Mouse (Mus musculus) neural tube, embryonic 14.5 days (tissue): ENCODE measurements at regions not wholly inside any gene's neighbourhood (a gene's known extent, or its start where the extent isn't known, plus 50 kb on each side); places are given as distances from the start of the nearest gene placed in this dataset.

Source experiments
- ATAC-seq: fragments of 200-750 bp; cut with Nextera tagmentation; 2 replicates; pipeline ENCODE4 v1.8.0; 2017; ENCODE audit warnings: low read depth, mild to moderate bottlenecking, moderate TSS enrichment, moderate library complexity
- H3K27ac ChIP-seq: fragments of 300-500 bp; sonication (generic); 2 replicates; pipeline ENCODE4 v1.5.1; 2014; ENCODE audit warnings: low read depth, mild to moderate bottlenecking, control low read depth, low read length, moderate library complexity, mixed read lengths
- H3K27me3 ChIP-seq: fragments of 300-500 bp; sonication (generic); 2 replicates; pipeline ENCODE4 v1.6.1; 2014; ENCODE audit warnings: low read length; ENCODE audit not compliant: control insufficient read depth, insufficient read depth
- H3K36me3 ChIP-seq: fragments of 300-500 bp; sonication (generic); 2 replicates; pipeline ENCODE4 v1.6.1; 2014; ENCODE audit warnings: low read length, mixed read lengths; ENCODE audit not compliant: control insufficient read depth, insufficient read depth
- H3K4me1 ChIP-seq: fragments of 300-500 bp; sonication (generic); 2 replicates; pipeline ENCODE4 v1.6.1; 2014; ENCODE audit warnings: low read length; ENCODE audit not compliant: control insufficient read depth, insufficient read depth
- H3K4me2 ChIP-seq: fragments of 300-500 bp; sonication (generic); 2 replicates; pipeline ENCODE4 v1.6.1; 2014; ENCODE audit warnings: mild to moderate bottlenecking, low read depth, low read length, control low read depth
- H3K4me3 ChIP-seq: fragments of 300-500 bp; sonication (generic); 2 replicates; pipeline ENCODE4 v1.5.1; 2014; ENCODE audit warnings: low read depth, low read length, control low read depth, mixed read lengths
- H3K9ac ChIP-seq: fragments of 300-500 bp; sonication (generic); replicated peaks from 2 replicates; pipeline ENCODE4 v1.6.1; 2014; ENCODE audit warnings: low read depth, mild to moderate bottlenecking, control low read depth, low read length, mixed read lengths
- H3K9me3 ChIP-seq: fragments of 300-500 bp; sonication (generic); 2 replicates; pipeline ENCODE4 v1.6.1; 2016; ENCODE audit warnings: low read length; ENCODE audit not compliant: control insufficient read depth
- WGBS: fragments of 180-500 bp; shearing (Covaris S2); extraction: QIAGEN DNeasy Blood & Tissue Kit; methylation state at CpG from one replicate; pipeline ENCODE4 v1.1.7; 2014; 5-methylcytosine and 5-hydroxymethylcytosine counted together

DNA sequence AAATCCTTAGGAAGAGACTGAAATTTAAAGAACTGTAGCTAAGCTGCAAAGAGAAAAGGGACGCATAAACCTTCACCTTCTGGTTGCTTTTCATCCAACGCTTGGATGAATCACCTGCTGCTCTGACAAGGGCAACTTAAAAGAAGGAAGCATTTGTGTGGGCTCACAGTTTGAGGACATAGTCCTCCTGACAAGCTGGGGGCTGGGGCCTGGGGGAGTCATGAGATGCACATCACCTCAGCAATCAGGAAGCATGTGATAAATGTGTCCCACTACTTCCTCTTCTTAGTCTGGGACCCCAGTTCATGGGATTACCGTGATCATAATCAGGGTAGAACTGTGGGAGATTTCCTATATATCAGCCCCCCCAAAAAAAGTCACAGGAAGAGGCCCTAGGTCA, 107.8 kb upstream of the F13a1 start:
- Histone ChIP-seq H3K4me3 (no peak overlapping the region), H3K9me3 (no peaks in the 10 kb centered on the region), H3K27ac (no peak overlapping the region), H3K4me2 (no peak overlapping the region), H3K36me3 (no peaks in the 10 kb centered on the region), H3K9ac (no peak overlapping the region), H3K4me1 (no peaks in the 10 kb centered on the region), H3K27me3 (no peaks in the 10 kb centered on the region)
- WGBS, result 90% methylated on average over 3 of the region's 3 CpGs
- no peak for ATAC-seq

DNA sequence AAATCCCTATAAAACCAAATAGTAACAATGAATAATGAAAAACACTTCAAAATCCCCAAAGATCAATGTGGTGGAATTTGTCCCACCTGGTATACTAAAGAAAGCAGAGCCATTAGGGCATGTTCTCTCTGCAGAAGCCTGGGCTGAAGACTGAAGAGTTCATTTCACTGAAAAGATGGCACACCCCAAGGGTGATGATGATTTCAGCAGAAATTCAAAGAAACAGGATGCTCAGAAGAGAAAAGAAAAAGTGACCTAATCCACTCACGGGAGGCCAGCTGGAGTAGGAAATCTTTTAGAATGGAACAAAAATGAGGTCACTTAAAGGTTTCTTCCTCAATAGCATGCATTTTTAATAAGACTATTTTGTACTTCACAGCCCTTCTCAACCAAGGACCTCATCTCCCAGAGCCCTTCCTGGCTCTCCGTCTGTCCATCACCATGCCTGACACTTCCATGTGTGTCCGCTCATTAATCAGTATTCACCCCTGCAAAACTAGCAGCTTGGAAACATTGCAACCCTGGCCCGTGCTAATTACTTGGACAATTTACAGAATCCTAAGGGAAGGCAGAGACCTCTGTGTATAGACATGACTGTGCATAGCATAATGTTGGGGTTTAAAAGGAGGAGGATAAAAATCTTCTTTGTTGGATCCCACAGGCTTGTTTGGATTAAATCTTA, 101.9 kb upstream of the F13a1 start:
- H3K27me3 ChIP-seq, result no peaks in the 10 kb centered on the region
- H3K9me3 ChIP-seq, result no peaks in the 10 kb centered on the region
- no peak overlapping the region for H3K27ac ChIP-seq
- H3K4me1 ChIP-seq, result no peaks in the 10 kb centered on the region
- WGBS, result 70% methylated on average over 4 of the region's 4 CpGs
- H3K36me3 ChIP-seq, result no peaks in the 10 kb centered on the region
- no peak overlapping the region for H3K9ac ChIP-seq
- H3K4me2 ChIP-seq, result no peak overlapping the region
- H3K4me3 ChIP-seq, result no peak overlapping the region
- ATAC-seq, result no peak

DNA sequence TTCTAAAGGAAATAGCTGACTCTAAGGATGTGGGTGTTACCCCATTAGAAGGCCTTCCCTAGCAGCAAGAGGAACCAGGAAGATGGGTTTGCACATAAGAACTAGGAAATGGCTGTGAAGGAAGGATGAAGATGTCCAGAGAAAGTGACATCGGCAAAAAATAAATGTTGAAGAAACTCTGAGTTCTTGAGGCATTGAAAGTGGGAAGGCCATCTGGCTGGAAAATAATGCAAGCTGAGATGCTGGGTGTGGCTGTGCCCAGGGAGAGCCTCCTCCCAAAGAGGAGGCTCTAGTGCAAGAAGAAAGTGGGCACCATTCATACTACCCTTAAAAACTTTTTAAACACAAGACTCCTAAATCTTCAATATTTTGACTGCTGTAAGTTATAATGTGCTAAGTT, 99.9 kb upstream of the F13a1 start:
- WGBS, result 73% methylated on average over 1 of the region's 1 CpGs
- no peak overlapping the region for H3K4me3 ChIP-seq

DNA sequence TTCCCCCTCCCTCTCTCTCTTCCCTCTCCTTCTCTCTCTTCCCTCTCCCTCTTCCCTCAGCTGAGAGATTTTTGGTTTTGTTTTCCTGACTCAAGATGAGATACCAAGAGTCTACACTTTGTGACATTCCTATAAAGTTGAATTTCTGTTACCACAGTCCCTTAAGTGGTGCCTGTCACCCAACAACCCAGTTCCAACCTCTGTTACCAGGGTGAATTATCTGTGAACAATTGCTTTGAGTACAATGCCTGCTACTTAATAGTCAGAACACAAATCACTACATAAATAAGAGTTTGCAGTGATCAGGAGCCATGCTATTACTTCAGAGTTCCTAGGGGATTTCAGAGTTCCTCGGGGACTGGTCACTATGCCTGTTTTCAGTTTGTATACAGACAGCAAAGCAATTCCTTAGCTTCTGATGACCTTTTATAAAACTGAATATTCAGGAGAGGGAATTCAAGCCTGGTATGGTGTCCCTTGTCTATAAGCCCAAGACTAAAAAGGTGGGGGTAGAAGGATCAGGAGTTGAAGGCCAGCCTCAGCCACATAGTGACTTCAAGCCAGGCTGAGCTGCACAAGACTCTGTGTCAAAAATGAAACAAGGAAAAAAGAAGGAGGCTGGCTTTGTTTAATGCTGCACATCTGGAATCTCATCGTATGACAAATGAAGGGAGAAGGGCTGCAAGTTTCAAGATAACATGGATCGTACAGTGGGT, 99.2 kb upstream of the F13a1 start:
- Histone ChIP-seq H3K9ac (no peak overlapping the region), H3K4me2 (no peak overlapping the region), H3K27ac (no peak overlapping the region), H3K36me3 (no peaks in the 10 kb centered on the region), H3K27me3 (no peaks in the 10 kb centered on the region), H3K4me3 (no peak overlapping the region), H3K9me3 (no peaks in the 10 kb centered on the region), H3K4me1 (no peaks in the 10 kb centered on the region)
- 51% methylated on average over 3 of the region's 3 CpGs for WGBS
- no peak; the same call in 1 of the 2 replicates for ATAC-seq

More for the DNA sequence above, 99.9 kb upstream of the F13a1 start:
- ATAC-seq, result no peak
- no peaks in the 10 kb centered on the region for H3K4me1 ChIP-seq
- H3K9ac ChIP-seq, result no peak overlapping the region
- no peak overlapping the region for H3K27ac ChIP-seq
- H3K36me3 ChIP-seq, result no peaks in the 10 kb centered on the region
- no peaks in the 10 kb centered on the region for H3K27me3 ChIP-seq
- no peak overlapping the region for H3K4me2 ChIP-seq
- H3K9me3 ChIP-seq, result no peaks in the 10 kb centered on the region

DNA sequence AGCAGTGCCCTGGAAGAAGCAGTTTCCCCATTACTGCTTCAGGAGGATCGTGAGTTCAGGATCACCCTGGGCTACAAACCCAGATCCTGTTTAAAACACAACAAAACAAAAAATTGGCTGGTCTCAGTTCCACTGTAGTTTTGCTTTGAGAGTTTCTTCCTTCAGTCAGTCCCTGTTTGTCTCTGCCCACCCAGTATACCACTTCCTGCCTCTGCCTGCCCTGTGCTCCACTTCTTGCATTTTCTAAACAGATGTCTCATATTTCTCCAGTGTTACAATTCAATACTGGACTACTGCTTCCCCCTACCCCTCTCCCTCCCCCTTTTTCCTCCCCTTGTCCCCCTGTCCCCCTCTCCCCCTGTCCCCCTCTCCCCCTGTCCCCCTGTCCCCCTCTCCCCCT, 98.6 kb upstream of the F13a1 start:
- Histone ChIP-seq H3K4me3 (no peak overlapping the region), H3K4me1 (no peaks in the 10 kb centered on the region), H3K9me3 (no peaks in the 10 kb centered on the region), H3K27me3 (no peaks in the 10 kb centered on the region), H3K9ac (no peak overlapping the region), H3K36me3 (no peaks in the 10 kb centered on the region), H3K4me2 (no peak overlapping the region), H3K27ac (no peak overlapping the region)
- no peak for ATAC-seq
- WGBS, result 72% methylated on average over 1 of the region's 1 CpGs

DNA sequence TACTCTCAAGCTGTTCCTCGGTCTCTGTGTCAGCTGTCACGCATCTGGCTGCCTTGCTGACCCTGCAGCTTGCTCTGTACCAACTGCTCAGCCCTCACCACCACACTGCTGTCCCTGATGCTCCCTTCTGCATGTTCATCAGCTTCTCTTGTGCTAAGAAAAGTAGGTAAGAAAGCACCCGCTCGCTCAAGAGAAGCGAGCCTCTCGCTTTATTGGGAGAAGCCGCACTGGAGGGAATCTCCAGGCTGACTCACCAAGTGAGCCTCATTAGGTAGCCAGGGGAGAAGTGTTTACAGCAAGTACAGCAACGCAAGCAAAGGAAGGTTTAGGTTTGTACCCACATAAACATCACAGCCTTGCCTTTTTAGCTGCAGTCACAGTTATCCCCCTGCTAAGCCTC, 97.7 kb upstream of the F13a1 start:
- 85% methylated on average over 8 of the region's 8 CpGs for WGBS
- no peak overlapping the region for H3K27ac ChIP-seq

DNA sequence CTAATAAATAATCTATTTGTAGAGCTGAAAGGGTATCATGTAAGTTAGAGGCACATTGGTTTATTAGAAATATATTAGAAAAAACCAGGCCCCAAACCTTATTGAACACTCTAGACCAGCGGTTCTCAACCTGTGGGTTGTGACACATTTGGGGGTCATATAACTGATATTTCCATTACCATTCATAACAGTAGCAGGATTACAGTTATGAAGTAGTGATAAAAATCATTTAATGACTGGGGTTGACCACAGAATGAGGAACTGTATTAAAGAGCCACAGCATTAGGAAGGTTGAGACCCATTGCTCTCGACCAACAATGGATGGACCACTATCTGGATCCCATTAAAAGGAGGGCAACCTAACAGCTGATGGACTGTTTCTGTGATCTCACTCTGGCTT, 92.8 kb upstream of the F13a1 start:
- no peak overlapping the region for H3K27ac ChIP-seq
- ATAC-seq, result no peak
- 84% methylated on average over 2 of the region's 2 CpGs for WGBS
- no peak overlapping the region for H3K9ac ChIP-seq
- no peaks in the 10 kb centered on the region for H3K4me1 ChIP-seq
- no peak overlapping the region for H3K4me2 ChIP-seq
- H3K27me3 ChIP-seq, result no peaks in the 10 kb centered on the region
- H3K9me3 ChIP-seq, result no peaks in the 10 kb centered on the region
- no peaks in the 10 kb centered on the region for H3K36me3 ChIP-seq
- H3K4me3 ChIP-seq, result no peak overlapping the region

More for the DNA sequence above, 97.7 kb upstream of the F13a1 start:
- no peak overlapping the region for H3K9ac ChIP-seq
- H3K4me1 ChIP-seq, result no peaks in the 10 kb centered on the region
- no peaks in the 10 kb centered on the region for H3K36me3 ChIP-seq
- H3K4me2 ChIP-seq, result no peak overlapping the region
- ATAC-seq, result no peak
- H3K4me3 ChIP-seq, result no peak overlapping the region
- no peaks in the 10 kb centered on the region for H3K27me3 ChIP-seq
- no peaks in the 10 kb centered on the region for H3K9me3 ChIP-seq

DNA sequence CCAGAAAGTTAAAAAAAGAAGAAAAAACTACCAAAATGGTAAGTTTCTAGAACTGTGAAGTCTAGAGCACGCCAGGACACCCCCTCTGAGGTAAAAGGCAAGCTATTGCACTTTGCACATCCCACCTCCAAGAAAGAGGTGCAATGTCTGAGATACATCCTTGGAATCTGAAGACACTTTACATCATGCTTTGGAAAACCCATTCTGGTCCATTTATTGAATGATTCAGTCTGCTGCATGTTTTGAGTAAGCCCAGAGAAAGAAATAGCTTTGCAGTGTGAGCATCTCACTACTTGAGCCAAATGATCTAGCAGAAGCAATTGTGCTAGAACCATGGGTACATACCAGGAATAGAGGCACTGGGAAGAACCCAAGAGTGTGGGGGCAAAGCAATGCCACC, 85.1 kb upstream of the F13a1 start:
- H3K9me3 ChIP-seq, result no peaks in the 10 kb centered on the region
- H3K4me1 ChIP-seq, result no peaks in the 10 kb centered on the region
- no peaks in the 10 kb centered on the region for H3K36me3 ChIP-seq
- ATAC-seq, result no peak
- 74% methylated on average over 1 of the region's 1 CpGs for WGBS
- H3K4me2 ChIP-seq, result no peak overlapping the region
- H3K27me3 ChIP-seq, result no peaks in the 10 kb centered on the region
- H3K4me3 ChIP-seq, result no peak overlapping the region
- H3K27ac ChIP-seq, result no peak overlapping the region
- H3K9ac ChIP-seq, result no peak overlapping the region

DNA sequence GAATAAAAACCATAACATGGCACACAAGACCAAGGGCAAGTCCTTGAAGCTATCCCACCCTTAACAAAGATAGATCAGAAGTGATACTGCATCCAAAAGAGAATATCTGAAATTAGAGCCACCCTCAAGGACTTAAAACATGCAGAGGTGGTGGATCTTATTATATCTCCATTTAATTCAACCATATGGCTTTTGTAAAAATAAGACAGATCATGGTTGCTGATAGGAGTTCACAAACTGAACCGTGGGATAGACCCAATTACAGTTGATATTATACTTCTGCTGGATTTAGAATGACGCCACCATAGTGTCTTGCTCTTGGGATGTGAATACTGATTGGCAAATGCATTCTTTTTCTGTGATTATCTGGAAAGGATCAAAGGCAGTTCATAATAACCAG, 84.5 kb upstream of the F13a1 start:
- Histone ChIP-seq H3K4me3 (no peak overlapping the region), H3K27ac (no peak overlapping the region), H3K9ac (no peak overlapping the region), H3K4me2 (no peak overlapping the region), H3K36me3 (no peaks in the 10 kb centered on the region), H3K27me3 (no peaks in the 10 kb centered on the region), H3K9me3 (no peaks in the 10 kb centered on the region), H3K4me1 (no peaks in the 10 kb centered on the region)
- no peak for ATAC-seq
- 88% methylated on average over 2 of the region's 2 CpGs for WGBS
